Mouse (Mus musculus) bone marrow, adult 2 months (tissue): ENCODE data around the gene Hook1. TPM values are rescaled to one million over a fixed set of nuclear protein-coding genes. Genes with fewer than 3 reads are reported as not detected.

Experiments used
- H3K27ac ChIP-seq: fragments of 200-500 bp; 2 replicates; pipeline ENCODE4 v1.5.1; 2012; ENCODE audit warnings: low read depth, mild to moderate bottlenecking, control low read depth, inconsistent platforms, low read length; ENCODE audit not compliant: control insufficient read depth, poor library complexity, insufficient read depth
- H3K4me1 ChIP-seq: fragments of 200-500 bp; 2 replicates; pipeline ENCODE4 v1.6.1; 2011; ENCODE audit warnings: low read length; ENCODE audit not compliant: control insufficient read depth, insufficient read depth
- H3K4me3 ChIP-seq: fragments of 200-500 bp; replicated peaks from 2 replicates; pipeline ENCODE3; 2011; ENCODE audit warnings: mild to moderate bottlenecking, low read depth, low read length, control low read depth; ENCODE audit not compliant: control insufficient read depth
- CTCF ChIP-seq: fragments of 200-500 bp; IDR thresholded peaks from 2 replicates; pipeline ENCODE4 v1.5.1; 2011; ENCODE audit warnings: low read length, control low read depth; ENCODE audit not compliant: control insufficient read depth, insufficient read depth
- POLR2A ChIP-seq: fragments of 200-500 bp; IDR thresholded peaks from 2 replicates; pipeline ENCODE4 v1.6.1; 2011; ENCODE audit warnings: low read depth, mild to moderate bottlenecking, control low read depth, low read length, borderline replicate concordance; ENCODE audit not compliant: control insufficient read depth
- WGBS: fragments of 180-500 bp; shearing (Covaris S2); methylation state at CpG from one replicate; pipeline ENCODE4 v1.1.7; 2018; 5-methylcytosine and 5-hydroxymethylcytosine counted together
- polyA plus RNA-seq: library from polyadenylated mRNA; stranded (reverse); fragments of >200 nt; gene quantifications from 2 replicates; pipeline ENCODE4 v1.2.4, GENCODE M21; 2011; ENCODE audit warnings: low replicate concordance; ENCODE audit not compliant: missing spikeins, insufficient read depth, insufficient read length

Hook1 gene
- polyA plus RNA-seq, 1 experiment, result 17.6 TPM

- WGBS, result 75% methylated on average over 2 of the region's 2 CpGs
- TF ChIP-seq POLR2A (no peak), CTCF (no peak)
- no peak overlapping the region for H3K4me3 ChIP-seq
- H3K27ac ChIP-seq, result no peak overlapping the region
- no peaks in the 10 kb centered on the region for H3K4me1 ChIP-seq
Observed at GRCm38 (mm10) chr4:96062045-96062444, 95.0 kb downstream of the Hook1 start.

Other genes with a start within 250 kb of the Hook1 start
- not detected in 2 replicates for gene Cyp2j13, start 110.3 kb downstream of the Hook1 start, polyA plus RNA-seq
- gene Cyp2j12, start 173.9 kb downstream of the Hook1 start, polyA plus RNA-seq, result not detected in 2 replicates